Comparison of ENCODE assay signal across 9 mouse cellular contexts in the genomic region with DNA sequence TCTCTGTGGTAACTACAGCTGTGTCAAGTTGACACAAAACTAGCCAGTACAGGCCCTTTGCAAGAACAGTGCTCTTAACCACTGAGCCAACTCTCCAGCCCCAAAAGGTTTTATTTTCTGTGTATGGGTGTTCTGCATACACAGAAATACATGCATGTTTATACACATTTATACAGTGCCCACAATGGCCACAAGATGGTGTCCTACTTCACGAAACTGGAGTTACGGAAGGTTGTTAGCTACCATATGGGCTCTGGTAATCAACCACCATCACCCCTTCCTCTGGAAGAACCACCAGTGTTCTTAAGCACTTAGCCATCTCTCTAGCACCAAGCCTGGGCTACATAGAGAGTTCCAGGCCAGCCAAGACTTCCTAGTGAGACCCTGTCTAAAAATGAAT. TPM values are rescaled to one million over a fixed set of nuclear protein-coding genes. Genes with fewer than 3 reads are reported as not detected.
DNase-seq lines count a peak whose midpoint lies in the region; ATAC-seq and TF ChIP-seq lines count a peak whose summit lies in the region.
"Had no signal": no experiment of that assay in that cellular context is flagged by ENCODE, and none has a peak within 500 bp of the region (broad histone marks: within the 10 kb centered on the region; RNA-seq: fewer than 3 reads in every experiment).

No protein-coding gene starts in this region.

- peak; percentile 19; the same call in 1 of the 2 replicates for TF ChIP-seq CTCF in brain, embryonic 14.5 days (IDR thresholded peaks at IDR 0.05; ENCODE audit: borderline replicate concordance, extremely low read depth, insufficient read depth, insufficient read length)

- H3K9me3 ChIP-seq in kidney, embryonic 14.5 days (ENCODE audit: control insufficient read depth, low read length) = no peaks in the 10 kb centered on the region
- H3K9me3 ChIP-seq in ES-E14 (ENCODE audit: control insufficient read depth, insufficient read depth, low read depth, low read length) = no peaks in the 10 kb centered on the region
- no peaks in the 10 kb centered on the region for H3K9me3 ChIP-seq in forebrain, embryonic 16.5 days (ENCODE audit: control insufficient read depth, low read length)

- H3K27ac ChIP-seq in kidney, embryonic 14.5 days (ENCODE audit: low read depth, low read length) = no peak overlapping the region
- H3K27ac ChIP-seq in ES-E14 (ENCODE audit: insufficient read depth, low read depth, low read length, poor library complexity, severe bottlenecking) = no peak overlapping the region
- H3K27ac ChIP-seq in forebrain, embryonic 16.5 days (ENCODE audit: low read length) = no peak overlapping the region
- H3K27ac ChIP-seq: macrophage had no signal

- H3K27me3 ChIP-seq in kidney, embryonic 14.5 days (ENCODE audit: control insufficient read depth, insufficient read depth, low read length) = no peaks in the 10 kb centered on the region
- no peaks in the 10 kb centered on the region for H3K27me3 ChIP-seq in forebrain, embryonic 16.5 days (replicated peaks; ENCODE audit: control insufficient read depth, insufficient read depth, low read length)

- DNase-seq in kidney, postnatal 4 days = peak; percentile 42 to 56
- no peak for DNase-seq in ES-E14 (ENCODE audit: low read depth, low spot score)
- DNase-seq in brain, embryonic 14.5 days (ENCODE audit: low read depth) = peak; percentile 38
- no peak for DNase-seq in adrenal gland, postnatal 10 days
- DNase-seq in cerebellum, adult 11-12 months = no peak

- TF ChIP-seq POLR2A in brain, embryonic 14.5 days (IDR thresholded peaks at IDR 0.05; ENCODE audit: borderline replicate concordance, extremely low read depth, insufficient read depth, insufficient read length, poor library complexity, severe bottlenecking) = no peak

- H3K4me1 ChIP-seq in kidney, embryonic 14.5 days (ENCODE audit: control insufficient read depth, insufficient read depth, low read length) = no peaks in the 10 kb centered on the region
- peaks cover 0 to 2% of the 10 kb centered on the region in 2 experiments; a peak in 2 of 4 replicates for H3K4me1 ChIP-seq in ES-E14 (ENCODE audit: control insufficient read depth in 2 of 2, insufficient read depth in 2 of 2, low read length in 2 of 2, poor library complexity in 1 of 2)
- no peaks in the 10 kb centered on the region for H3K4me1 ChIP-seq in forebrain, embryonic 16.5 days (replicated peaks; ENCODE audit: control insufficient read depth, insufficient read depth, low read length)

- WGBS in kidney, embryonic 14.5 days = 65% methylated on average over 2 of the region's 2 CpGs
- 60% methylated on average over 2 of the region's 2 CpGs for WGBS in forebrain, embryonic 16.5 days

- H3K4me3 ChIP-seq in kidney, embryonic 14.5 days (ENCODE audit: low read length) = no peak overlapping the region
- H3K4me3 ChIP-seq in ES-E14 (ENCODE audit: insufficient read depth in 1 of 2, low read depth in 1 of 2, low read length in 2 of 2, poor library complexity in 1 of 2, severe bottlenecking in 1 of 2) = no peak overlapping the region
- H3K4me3 ChIP-seq in forebrain, embryonic 16.5 days (replicated peaks; ENCODE audit: low read length) = no peak overlapping the region

- in situ Hi-C loops in ES-E14 (cut with MboI; ENCODE audit: low sequenced_read_pairs in 2 of 2, unreplicated experiment in 2 of 2) = no loop called here

- no peak overlapping the region for H3K4me2 ChIP-seq in kidney, embryonic 14.5 days (replicated peaks; ENCODE audit: low read depth, low read length)
- no peak overlapping the region for H3K4me2 ChIP-seq in forebrain, embryonic 16.5 days (ENCODE audit: low read length)

- no peak overlapping the region for H3K9ac ChIP-seq in kidney, embryonic 14.5 days (ENCODE audit: low read depth, low read length)
- no peak overlapping the region for H3K9ac ChIP-seq in ES-E14 (ENCODE audit: insufficient read depth, low read depth, low read length, poor library complexity, severe bottlenecking)
- no peak overlapping the region for H3K9ac ChIP-seq in forebrain, embryonic 16.5 days (replicated peaks; ENCODE audit: low read depth, low read length)

- no peak for ATAC-seq in kidney, embryonic 14.5 days (ENCODE audit: low FRiP score, low TSS enrichment)
- ATAC-seq in megakaryocyte, adult 5-6 weeks (ENCODE audit: poor library complexity, severe bottlenecking) = peak; percentile 49; the same call in 1 of the 2 replicates
- no peak for ATAC-seq in forebrain, embryonic 16.5 days

- H3K36me3 ChIP-seq in kidney, embryonic 14.5 days (ENCODE audit: control insufficient read depth, insufficient read depth, low read length) = no peaks in the 10 kb centered on the region
- H3K36me3 ChIP-seq in ES-E14 (ENCODE audit: control insufficient read depth, insufficient read depth, low read length, poor library complexity, severe bottlenecking) = no peaks in the 10 kb centered on the region
- H3K36me3 ChIP-seq in forebrain, embryonic 16.5 days (ENCODE audit: control insufficient read depth, insufficient read depth) = no peaks in the 10 kb centered on the region

TF ChIP-seq in ES-E14, 5 proteins besides CTCF, POLR2A, EP300 and RAD21:
- TF ChIP-seq CHD2 (IDR thresholded peaks at IDR 0.05; ENCODE audit: low read depth, low read length) = no peak
- TF ChIP-seq ZC3H11A (IDR thresholded peaks at IDR 0.05; ENCODE audit: borderline replicate concordance, low read depth, low read length) = 0 out of 2 replicates have a peak, but pooled peaks have one; percentile 29

RNA-seq across cellular contexts. Expression of gene E4f1, which starts 8.5 kb away (rescaled TPM):
- 21.6 and 23.2 TPM in 2 replicates for polyA plus RNA-seq in kidney, embryonic 14.5 days (2014; fragmentation: Nextera tagmentation; extraction: Ambion mirVana)
- 23.4 and 38.2 TPM in 2 replicates for total RNA-seq in ES-E14 (2012; rRNA removed)
- polyA plus RNA-seq in brain, embryonic 14.5 days (2012; rRNA removed) = 89.5 and 99.5 TPM in 2 replicates
- total RNA-seq in megakaryocyte, adult 5-6 weeks (2015) = 20.7 and 27.5 TPM in 2 replicates
- 14.2 and 14.5 TPM in 2 replicates for total RNA-seq in megakaryocyte, adult 5-6 weeks (2017)
- 10 to 100 TPM; 19.0 to 25.2 TPM for total RNA-seq in adrenal gland, postnatal 10 days (2021)
- 37.9 and 54.0 TPM in 2 replicates for polyA plus RNA-seq in forebrain, embryonic 16.5 days (2015; fragmentation: Nextera tagmentation; extraction: Ambion mirVana)

RNA-seq across cellular contexts. Expression of gene Pgp, which starts 8.6 kb away (rescaled TPM):
- polyA plus RNA-seq in kidney, embryonic 14.5 days (2014; fragmentation: Nextera tagmentation; extraction: Ambion mirVana) = 54.1 and 65.0 TPM in 2 replicates
- 12.8 and 16.6 TPM in 2 replicates for total RNA-seq in ES-E14 (2012; rRNA removed)
- 49.6 and 52.2 TPM in 2 replicates for polyA plus RNA-seq in brain, embryonic 14.5 days (2012; rRNA removed)
- total RNA-seq in megakaryocyte, adult 5-6 weeks (2015) = 20.7 and 25.5 TPM in 2 replicates
- 14.5 and 14.6 TPM in 2 replicates for total RNA-seq in megakaryocyte, adult 5-6 weeks (2017)
- total RNA-seq in adrenal gland, postnatal 10 days (2021) = 10 to 100 TPM; 44.0 to 49.2 TPM
- polyA plus RNA-seq in forebrain, embryonic 16.5 days (2015; fragmentation: Nextera tagmentation; extraction: Ambion mirVana) = 50.5 and 54.0 TPM in 2 replicates

RNA-seq across cellular contexts. Expression of gene Bricd5, which starts 12.1 kb away (rescaled TPM):
- polyA plus RNA-seq in kidney, embryonic 14.5 days (2014; fragmentation: Nextera tagmentation; extraction: Ambion mirVana) = 0.71 and 1.6 TPM in 2 replicates
- 1.2 and 1.4 TPM in 2 replicates for total RNA-seq in ES-E14 (2012; rRNA removed)
- polyA plus RNA-seq in brain, embryonic 14.5 days (2012; rRNA removed) = 0.48 and 0.77 TPM in 2 replicates
- 0.75 TPM in 1 of 2 replicates, not detected in the other for total RNA-seq in megakaryocyte, adult 5-6 weeks (2015)
- 0.26 TPM in 1 of 2 replicates, not detected in the other for total RNA-seq in megakaryocyte, adult 5-6 weeks (2017)
- total RNA-seq in adrenal gland, postnatal 10 days (2021) = under 1 TPM; 0.36 to 0.51 TPM
- polyA plus RNA-seq in forebrain, embryonic 16.5 days (2015; fragmentation: Nextera tagmentation; extraction: Ambion mirVana) = 0.39 and 0.92 TPM in 2 replicates
- polyA plus RNA-seq: macrophage had no signal

RNA-seq across cellular contexts. Expression of gene Mlst8, which starts 17.3 kb away (rescaled TPM):
- 36.4 and 36.9 TPM in 2 replicates for polyA plus RNA-seq in kidney, embryonic 14.5 days (2014; fragmentation: Nextera tagmentation; extraction: Ambion mirVana)
- 24.2 and 32.8 TPM in 2 replicates for total RNA-seq in ES-E14 (2012; rRNA removed)
- 47.1 and 53.7 TPM in 2 replicates for polyA plus RNA-seq in brain, embryonic 14.5 days (2012; rRNA removed)
- total RNA-seq in megakaryocyte, adult 5-6 weeks (2015) = 12.5 and 14.6 TPM in 2 replicates
- total RNA-seq in megakaryocyte, adult 5-6 weeks (2017) = 42.3 and 43.2 TPM in 2 replicates
- total RNA-seq in adrenal gland, postnatal 10 days (2021) = 10 to 100 TPM; 20.3 to 23.9 TPM
- 38.9 and 42.4 TPM in 2 replicates for polyA plus RNA-seq in forebrain, embryonic 16.5 days (2015; fragmentation: Nextera tagmentation; extraction: Ambion mirVana)

RNA-seq across cellular contexts. Expression of gene Dnase1l2, which starts 18.7 kb away (rescaled TPM):
- 2.5 and 2.8 TPM in 2 replicates for polyA plus RNA-seq in kidney, embryonic 14.5 days (2014; fragmentation: Nextera tagmentation; extraction: Ambion mirVana)
- 1.2 and 1.8 TPM in 2 replicates for total RNA-seq in ES-E14 (2012; rRNA removed)
- 27.1 and 34.3 TPM in 2 replicates for polyA plus RNA-seq in brain, embryonic 14.5 days (2012; rRNA removed)
- total RNA-seq in megakaryocyte, adult 5-6 weeks (2015) = 2.6 and 4.7 TPM in 2 replicates
- total RNA-seq in megakaryocyte, adult 5-6 weeks (2017) = 1.4 and 1.7 TPM in 2 replicates
- 1 to 10 TPM in 1 of 2 experiments, under 1 TPM in 1; 0.96 to 3.0 TPM for total RNA-seq in adrenal gland, postnatal 10 days (2021)
- polyA plus RNA-seq in forebrain, embryonic 16.5 days (2015; fragmentation: Nextera tagmentation; extraction: Ambion mirVana) = 6.2 and 9.5 TPM in 2 replicates

Comparison
In these comparisons a context has a peak if more than half of its experiments do, and no peak if none do; other contexts are left out.
1. DNase-seq: peak in kidney, postnatal 4 days (2 of 2) and brain, embryonic 14.5 days (single experiment); none in ES-E14 (single experiment), adrenal gland, postnatal 10 days (single experiment) and cerebellum, adult 11-12 months (single experiment).